Mouse (Mus musculus) heart, postnatal 4 days (tissue): ENCODE data around the gene Tenm4. TPM values are rescaled to one million over a fixed set of nuclear protein-coding genes. Genes with fewer than 3 reads are reported as not detected.

Experiments used
- DNase-seq: peaks from one replicate; pipeline ENCODE4 v3.0.0; 2021
- total RNA-seq, 2 experiments: library from RNA; stranded (reverse); gene quantifications; 2 replicates each; pipeline ENCODE4 v1.2.3; 2021

Gene Tenm4
- total RNA-seq, 2 experiments from 2014 or later = 8.3 to 8.7 TPM

DNA sequence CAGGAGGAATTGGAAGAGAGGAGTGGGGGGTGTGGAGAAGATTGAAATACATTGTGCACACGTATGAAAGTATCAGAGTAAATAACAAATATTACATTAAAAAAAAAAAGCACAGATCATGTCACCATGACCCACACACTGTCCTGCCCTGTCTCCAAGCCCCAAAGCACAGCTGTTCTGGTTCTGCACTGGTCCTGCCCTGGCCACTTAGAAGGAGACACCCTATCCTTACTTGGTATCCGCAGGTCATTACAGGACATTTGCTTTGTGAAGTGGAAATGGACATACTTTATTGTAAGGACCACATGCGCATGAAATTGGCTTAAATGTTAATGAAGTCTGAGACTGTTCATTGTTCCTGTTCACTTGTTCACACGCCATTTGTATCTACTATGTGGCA is 510.8 kb downstream of the Tenm4 start:
- DNase-seq = no peak

DNA sequence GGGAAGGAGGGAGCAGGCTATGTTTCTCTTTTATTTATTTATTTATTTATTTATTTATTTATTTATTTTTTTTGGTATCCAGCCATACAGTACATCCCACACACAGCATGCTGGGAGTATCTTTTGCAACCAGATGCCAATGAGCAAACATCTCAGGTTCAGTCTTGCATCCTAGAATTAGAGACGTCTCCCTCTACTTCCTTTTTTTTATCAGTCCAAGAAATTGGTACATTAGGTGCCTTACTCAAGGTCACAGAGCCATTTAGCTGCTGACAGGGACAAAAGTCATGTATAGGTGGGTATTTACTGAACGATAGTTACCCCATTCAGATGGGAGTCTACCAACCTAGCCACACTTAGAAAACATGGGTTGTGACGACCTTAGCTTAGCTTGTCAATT is 517.1 kb downstream of the Tenm4 start:
- DNase-seq = no peak

DNA sequence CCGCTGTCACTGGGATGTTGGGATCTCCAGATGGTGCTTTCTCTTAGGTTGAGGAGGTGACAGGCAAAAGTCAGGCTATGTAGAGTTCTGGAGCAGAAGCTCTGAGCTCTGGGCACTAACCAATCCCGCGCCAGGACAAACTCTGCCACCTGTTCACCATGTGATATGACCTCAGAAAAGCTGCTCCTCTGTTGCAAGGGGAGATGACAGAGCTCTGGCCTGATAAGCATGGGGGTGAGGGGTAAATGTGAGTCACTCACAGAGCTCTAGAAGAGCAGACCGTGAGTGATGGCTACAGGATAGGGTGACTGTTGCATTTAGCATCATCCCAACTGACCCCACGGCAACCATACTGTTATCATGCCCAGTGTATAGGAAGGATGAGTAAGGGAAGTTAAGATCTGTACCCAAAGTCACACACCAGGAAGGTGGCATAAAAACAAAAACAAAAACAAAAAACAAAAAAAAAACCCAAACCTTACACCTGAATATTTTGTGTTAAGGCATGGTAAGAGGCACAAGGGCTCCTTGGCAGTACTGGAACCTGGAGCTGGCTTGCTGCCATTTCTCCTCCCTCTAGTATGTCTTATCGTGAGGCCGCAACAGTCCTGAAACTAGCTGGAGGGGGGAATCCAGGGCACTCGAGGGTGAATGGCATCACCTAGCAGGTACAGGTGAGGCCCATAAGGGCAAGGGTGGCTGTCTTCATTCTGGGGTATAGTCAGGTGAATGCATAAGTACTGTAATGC is 530.2 kb downstream of the Tenm4 start:
- DNase-seq = no peak

DNA sequence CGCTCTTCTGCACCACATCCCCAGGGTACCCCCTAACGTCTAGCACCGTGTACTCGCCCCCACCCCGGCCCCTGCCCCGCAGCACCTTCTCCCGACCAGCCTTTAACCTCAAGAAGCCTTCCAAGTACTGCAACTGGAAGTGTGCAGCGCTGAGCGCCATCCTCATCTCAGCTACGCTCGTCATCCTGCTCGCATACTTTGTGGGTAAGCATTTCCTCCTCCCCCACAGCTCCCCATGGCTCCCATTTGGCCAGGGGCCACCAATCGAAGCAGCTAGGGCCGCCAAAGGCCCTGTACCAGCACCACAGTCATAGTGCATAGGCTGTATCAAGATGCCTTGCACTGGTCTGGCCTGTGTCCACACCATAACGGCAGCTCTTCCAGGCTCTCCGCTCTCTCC is 532.9 kb downstream of the Tenm4 start:
- no peak for DNase-seq

DNA sequence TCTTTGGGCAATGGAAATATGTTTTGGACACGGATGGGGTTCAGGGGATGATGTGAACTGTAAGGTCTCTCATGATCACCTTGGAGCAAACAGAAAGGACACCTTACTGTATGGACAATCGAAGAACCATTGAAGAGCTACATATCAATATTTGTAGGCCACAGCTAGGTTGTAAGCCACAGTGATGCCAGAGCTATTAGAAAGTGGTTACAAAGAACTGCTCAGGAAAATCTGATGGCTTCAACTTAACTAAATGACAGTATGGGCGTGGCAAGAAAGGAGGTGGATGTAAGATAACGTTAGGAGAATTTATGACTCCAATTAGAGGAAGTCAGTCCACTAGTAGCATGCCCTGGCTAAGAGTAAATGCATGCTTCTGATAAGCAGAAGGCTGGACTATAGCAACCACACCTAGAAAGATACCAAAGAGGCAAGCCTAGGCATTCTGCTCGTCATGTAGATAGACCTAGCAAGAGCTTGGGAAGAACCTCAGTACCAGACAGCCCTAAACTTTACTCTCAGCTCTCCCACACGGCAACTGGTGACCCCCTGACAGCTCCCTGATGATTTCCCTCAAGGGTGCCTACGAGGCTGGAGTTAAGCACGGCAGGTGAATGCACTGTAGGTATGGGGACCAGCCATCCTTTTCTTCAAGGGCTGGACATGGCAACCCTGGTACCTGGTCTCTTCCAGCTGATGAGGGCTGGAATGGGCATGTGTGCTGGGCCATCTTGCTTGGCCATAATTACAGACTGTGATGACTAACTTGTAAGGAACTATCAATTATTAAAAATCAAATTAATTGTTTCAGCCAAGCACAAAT is 534.5 kb downstream of the Tenm4 start:
- no peak for DNase-seq

DNA sequence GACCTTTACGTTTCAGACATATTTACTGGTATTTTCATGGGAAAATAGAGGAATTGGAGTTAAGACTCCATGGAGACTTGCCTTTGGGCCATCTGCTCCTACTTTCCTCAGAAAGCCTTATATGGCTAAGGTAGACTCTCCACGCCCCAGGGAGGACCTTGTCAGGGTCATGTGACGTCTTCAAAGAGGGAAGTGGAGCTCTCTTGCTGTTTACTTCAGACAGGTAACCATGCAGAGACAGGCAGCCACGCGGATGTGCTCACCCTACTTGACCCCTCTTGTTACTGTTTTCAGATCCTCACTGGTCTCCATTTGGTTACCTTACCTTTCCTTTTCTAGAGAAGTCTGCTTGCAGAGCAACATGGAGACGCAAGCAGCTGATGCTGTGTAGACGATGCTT is 535.5 kb downstream of the Tenm4 start:
- DNase-seq = no peak

DNA sequence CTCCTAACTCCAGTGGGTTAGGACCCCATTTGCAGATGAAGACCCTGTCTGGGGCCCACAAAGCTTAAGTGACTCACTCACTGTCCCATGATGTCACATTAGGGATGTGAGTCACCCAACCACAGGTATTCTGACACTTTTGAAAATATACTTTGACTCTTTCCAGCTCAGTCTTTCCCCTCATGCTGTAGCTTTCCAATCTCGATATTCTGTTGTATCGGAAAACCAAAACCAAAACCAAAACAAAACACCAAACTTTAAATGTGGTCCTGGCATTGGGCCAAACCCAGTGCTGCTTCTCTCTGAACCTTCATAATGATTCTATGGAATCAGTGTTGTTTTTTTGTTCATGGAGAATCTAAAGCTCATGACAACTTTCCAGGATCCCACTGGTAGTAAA is 536.1 kb downstream of the Tenm4 start:
- DNase-seq = no peak

DNA sequence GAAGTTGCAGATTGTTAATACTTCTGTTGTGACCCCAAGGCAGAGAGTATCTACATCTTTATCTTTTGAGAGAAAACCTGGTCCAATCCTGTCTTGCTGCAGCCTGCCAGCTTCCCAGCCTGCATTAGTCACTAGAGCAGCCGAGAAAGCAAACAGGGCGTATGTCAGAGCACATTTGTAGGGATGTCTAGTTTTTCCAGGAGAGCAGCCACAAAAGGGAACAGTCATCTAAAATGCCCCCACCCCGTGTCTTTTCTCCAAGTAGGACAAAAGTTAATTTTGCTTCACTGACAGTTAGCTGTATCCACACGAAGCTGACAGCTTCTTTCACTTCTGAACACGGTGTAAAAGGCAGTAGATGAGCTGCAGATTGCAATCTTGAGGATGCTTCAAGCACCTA is 537.0 kb downstream of the Tenm4 start:
- no peak for DNase-seq

DNA sequence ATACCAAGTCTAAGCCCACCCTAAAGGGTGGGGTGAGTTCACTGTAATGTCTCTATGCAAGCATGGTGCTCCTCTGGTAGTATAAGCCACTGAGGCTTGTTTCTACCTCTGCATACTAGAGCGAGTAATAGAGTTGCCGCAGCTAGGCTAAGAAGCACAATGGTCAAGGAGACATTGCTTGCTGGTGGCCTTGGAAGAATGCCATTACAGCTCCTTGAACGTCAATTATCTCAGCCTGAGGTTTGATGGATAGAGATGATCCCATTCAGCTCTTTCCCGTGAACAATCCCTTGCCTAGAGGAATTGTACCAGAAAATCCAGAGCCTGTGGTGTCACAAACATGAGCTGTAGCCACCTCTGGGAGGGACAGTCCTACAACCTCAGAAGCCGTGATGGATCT is 537.5 kb downstream of the Tenm4 start:
- no peak for DNase-seq

DNA sequence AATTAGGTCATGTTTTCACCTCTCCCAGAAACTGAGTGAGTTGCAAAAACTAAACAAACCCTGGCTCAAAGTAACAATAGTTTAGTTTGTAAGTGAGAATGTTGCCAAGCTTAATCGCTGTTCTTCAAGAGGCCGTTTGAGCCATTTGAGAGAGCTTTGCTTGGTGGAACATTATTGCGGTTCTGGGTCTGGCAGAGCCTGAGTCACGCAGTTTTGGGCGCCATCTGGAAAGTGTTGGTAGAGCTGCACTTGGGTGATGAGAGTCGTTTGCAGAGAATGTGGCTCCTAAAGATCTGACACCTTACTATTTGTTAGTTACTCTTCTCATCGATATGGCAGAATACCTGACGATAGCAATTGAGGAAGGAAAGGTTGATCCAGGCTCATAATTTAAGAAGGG is 537.9 kb downstream of the Tenm4 start:
- DNase-seq = no peak

DNA sequence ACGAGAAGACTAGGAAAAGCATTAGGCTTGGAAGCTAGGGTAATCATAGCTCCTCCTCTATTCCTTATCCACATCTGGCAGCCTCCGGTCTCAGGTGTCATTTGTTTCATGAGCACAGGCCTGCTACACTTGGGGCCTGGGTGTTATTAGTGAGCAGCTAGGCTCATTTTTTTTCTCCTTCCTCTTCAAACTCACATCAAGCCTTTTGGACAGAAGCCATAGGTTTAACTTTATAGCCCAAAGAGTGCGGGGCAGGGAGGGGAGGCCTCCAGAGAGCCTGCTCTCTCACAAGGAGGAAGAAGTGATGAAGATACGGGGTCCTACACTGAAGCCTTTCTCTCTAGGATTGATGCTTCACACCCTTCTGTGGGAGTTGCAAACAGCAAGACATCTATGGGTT is 538.8 kb downstream of the Tenm4 start:
- DNase-seq = no peak

DNA sequence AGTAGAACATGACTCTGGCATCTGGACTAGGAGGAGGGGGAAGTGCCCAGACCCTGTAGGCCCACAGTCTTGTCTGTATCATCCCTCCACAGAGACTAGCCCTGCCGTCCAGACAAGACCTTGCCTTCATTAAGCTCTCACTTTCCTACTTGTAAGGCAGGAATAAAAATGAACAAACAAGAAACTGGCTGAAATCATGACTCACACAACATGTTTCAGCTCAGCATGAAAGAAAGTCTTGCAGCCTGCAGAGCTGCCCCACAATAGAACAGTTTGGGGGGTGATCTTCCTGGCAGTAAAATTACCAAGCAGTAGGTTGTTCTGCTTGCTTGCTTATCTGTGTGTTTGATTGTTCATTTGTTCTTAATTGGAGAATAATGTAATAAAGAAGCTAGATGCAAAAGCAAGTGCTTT is 539.6 kb downstream of the Tenm4 start:
- no peak for DNase-seq

DNA sequence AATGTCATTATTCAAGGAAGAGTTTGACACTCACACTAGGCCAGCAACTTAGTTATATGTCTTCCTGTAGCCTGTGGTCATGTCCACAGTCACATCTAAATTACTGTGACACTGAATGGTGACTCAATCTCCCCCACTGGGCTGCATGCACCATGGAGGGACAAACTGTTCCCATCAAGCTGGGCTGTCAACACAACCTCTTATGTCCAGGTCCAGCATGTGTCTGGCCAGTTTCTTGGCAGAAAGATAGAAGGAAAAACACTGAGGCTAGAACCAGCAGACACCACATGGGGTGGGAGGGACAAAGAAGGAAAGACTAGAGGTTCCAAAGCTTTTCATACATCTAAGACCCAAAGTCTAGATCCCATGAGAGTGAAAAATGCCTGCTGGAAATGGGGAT is 541.8 kb downstream of the Tenm4 start:
- DNase-seq = peak; percentile 61

DNA sequence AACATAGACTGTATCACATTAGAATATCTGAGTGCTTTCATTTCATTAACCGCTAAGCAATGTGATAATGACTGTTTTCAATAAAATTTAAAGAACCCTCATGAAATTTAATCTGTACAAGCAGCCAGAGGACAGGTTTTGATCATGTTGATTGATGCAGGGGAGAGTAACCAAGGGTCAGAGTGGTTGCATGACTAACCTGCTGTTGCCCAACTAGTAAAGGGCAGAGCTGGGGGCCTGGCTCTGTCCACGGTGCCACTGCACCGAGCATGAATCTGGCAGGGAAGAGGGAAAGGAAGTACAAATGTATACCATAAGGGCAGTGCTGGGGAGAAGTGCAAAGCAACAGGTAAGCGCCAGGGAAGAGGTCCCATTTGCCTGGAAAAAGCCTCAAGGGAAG is 545.9 kb downstream of the Tenm4 start:
- DNase-seq = no peak

DNA sequence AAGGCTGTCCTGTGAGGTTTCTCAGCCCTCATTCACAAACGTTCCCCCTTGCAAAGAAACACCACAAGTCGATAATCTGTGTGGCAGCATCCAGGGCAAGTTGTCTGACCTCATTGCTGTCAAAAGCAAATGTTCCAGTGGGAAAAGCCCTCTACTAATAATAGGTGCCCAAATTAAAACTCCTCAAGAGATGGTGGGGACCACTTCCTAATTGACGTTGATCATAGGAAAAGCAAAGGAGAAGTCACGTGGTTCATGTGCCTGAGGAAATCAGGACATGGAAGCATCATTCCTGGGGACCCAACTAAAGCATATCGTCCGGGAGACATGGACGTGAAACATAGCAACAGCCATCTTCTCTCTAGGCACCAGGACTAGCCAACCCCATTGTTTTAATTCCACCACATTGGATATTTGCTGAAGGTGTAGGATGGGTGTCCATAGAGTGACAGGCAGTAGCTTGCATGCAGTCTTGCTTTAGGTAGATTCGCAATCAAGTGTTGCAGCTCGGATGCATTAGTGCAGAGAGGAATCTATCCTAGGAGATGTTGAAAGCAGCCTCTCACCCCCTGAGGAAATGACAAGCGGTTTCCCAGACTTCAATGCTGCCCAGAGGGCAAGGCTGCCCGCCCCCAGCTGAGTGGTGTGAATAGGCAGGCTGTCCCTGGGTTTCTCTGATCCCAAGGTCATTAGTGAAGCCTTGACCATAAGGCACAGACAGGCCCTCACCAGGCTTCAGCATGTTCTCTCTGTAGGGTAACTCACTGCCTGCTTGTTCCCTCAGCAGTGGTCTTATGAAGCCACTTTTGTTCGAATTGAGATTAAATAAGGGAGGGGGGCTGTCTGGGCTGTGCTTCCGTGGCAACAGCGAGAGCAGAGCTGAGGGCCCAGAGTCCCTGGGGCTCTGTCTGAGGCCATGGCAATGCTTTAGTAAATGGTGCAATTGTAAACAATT is 547.4 kb downstream of the Tenm4 start:
- no peak for DNase-seq

DNA sequence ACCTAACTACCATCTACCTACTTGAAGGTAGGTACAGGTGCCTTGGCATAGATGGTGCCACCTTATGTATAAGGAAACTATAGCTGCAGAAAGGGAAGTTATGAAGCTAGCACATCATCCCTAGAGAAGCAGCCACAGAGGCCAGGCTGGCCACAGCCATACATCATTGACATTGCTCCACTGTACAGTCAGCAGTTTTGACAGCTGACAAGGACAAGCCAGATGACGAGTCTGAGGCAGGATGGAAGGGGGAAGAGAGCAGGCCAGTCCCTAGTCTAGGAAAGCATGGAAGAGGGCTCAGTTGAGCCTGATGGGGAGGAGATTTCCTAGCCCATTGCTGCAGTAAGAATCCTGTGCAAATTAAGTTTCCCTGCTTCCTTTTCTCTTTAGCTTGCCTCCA is 548.9 kb downstream of the Tenm4 start:
- no peak for DNase-seq

DNA sequence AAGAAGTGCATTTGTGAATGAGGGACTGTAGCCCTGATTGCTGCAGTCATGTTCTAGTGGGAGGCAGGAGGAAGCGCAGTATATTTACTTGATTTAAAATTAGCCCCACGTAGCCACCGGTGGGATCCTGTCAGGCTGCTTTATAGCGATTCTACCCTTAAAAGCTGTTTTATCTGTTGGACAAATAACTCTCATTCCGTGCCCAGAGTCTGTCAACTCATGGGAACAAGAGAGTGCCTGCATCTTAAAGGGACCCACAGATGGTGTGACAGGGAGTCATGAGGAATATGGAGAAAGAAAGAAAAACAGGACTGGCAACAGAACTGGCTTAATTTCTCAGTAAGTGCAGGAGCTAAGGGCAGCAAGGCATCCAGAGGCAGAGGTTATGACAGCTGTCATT is 549.4 kb downstream of the Tenm4 start:
- DNase-seq = no peak

DNA sequence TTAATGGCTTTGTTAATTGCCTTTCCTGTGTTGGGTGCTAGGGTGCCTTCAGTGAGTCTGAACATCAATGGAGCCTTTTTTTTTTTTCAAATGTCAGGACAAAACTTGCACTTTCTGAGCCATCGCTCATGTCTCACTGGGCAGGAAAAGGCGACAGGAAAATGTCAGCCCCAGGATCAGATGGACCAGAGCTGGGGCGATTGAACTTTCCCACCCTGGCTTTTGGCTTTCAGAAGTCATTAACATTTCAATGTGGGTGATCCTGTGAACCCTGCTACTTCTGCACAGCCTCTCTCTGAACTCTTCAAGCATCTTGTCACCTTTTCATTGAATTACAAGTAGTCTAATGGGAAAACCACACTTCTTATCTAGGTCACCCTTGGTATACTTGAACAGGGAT is 551.8 kb downstream of the Tenm4 start:
- DNase-seq = no peak

DNA sequence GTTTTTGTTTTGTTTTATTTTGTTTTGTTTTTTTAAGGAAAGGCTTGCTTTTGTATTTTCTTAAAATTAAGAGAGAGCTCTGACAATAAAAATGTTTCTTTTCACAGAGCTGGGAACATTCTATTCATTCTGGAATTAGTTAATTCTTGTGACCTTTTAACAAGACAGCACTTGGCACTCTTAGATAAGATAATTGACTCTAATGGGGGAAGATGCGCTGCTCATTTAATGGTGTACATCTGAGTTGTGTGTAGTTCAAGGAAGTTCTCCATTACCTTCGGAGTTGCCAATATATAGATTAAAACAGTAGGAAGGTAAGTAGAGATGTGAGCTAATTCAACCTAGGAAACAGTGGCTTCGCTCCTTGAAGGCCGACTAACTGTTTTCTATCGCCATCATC is 554.6 kb downstream of the Tenm4 start:
- DNase-seq = no peak

DNA sequence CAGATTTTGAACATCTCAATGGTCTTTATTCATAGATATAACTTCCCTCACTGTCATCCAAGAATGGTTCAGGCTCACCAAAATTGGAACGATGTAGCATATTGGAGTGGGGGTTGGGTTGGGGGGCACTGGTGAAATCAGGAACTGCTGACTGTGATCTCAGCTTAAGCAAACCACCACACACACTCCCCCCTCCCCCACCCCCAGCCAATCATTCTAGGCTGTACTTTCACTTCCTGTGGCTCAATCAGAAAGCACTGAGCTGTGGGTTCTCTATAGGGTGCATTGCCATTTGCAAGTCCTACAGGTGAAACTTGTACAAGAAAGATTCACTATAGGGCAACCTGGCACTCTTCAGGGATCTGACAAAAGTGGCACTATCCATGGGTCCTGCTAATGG is 559.3 kb downstream of the Tenm4 start:
- DNase-seq = no peak

DNA sequence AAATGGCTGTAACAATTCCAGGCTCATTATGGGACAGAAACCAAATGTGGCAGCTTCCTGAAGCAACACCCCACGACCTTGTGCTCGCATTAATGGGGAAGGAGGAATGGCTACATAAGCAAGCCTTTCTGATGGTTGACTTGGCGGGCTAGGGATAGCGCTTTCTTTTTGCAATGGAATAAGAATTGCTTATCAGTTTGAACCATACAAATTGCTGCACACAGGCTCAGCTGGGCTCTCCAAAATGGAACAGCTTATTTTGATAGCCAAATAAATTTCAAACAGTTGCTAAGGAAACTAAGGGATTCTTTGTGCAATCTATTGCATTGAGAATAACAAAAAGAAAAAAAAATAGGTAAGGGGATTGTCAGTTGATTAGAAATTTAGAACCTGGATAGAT is 560.9 kb downstream of the Tenm4 start:
- no peak for DNase-seq

DNA sequence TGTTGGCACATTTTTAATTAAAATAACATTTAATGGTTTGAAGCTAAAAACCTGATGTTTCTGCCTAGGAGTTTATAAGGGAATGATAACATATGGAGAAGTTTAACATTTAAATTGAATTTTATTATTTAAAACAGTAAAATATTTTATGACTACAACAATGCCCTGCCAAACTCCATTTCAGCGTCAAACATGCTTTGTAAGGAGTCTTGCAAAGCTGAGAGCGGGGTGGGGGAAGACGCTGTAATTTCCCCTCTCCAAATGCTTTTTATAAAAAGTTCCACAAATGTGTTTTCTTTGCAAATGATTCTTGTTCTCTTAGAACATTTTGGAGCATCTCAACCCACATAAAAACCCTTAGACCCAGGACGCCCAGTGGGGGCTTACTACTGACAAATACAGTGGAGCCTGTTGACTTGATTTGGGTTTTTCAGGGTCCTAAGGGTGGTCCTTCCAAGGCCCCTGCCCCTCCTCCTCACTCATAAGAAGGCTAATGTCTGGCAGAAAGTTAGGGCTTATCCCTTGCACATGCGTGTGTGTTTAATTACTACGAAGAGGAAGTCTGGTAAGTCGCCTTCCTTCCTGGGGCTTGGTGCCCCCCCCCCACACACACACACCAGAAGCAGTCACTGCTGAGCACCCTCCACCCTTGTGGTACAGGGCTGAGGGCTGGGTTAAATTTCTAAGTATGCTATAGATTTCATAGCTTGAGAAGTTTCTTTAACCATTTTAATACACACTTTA is 563.4 kb downstream of the Tenm4 start:
- DNase-seq = no peak
